Mouse (Mus musculus) testis, adult 2 months (tissue): ENCODE results near the gene Cog1.

Experiments used
- CTCF ChIP-seq: fragments of 200-500 bp; IDR thresholded peaks from 2 replicates; pipeline ENCODE4 v1.5.1; 2012; ENCODE audit warnings: low read depth, mild to moderate bottlenecking, inconsistent platforms, low read length, moderate library complexity; ENCODE audit not compliant: control insufficient read depth, insufficient read depth, insufficient replicate concordance
- POLR2A ChIP-seq: fragments of 200-500 bp; IDR thresholded peaks from 2 replicates; pipeline ENCODE4 v1.6.1; 2012; ENCODE audit warnings: low read depth, mild to moderate bottlenecking, inconsistent platforms, low read length, moderate library complexity; ENCODE audit not compliant: control insufficient read depth

DNA sequence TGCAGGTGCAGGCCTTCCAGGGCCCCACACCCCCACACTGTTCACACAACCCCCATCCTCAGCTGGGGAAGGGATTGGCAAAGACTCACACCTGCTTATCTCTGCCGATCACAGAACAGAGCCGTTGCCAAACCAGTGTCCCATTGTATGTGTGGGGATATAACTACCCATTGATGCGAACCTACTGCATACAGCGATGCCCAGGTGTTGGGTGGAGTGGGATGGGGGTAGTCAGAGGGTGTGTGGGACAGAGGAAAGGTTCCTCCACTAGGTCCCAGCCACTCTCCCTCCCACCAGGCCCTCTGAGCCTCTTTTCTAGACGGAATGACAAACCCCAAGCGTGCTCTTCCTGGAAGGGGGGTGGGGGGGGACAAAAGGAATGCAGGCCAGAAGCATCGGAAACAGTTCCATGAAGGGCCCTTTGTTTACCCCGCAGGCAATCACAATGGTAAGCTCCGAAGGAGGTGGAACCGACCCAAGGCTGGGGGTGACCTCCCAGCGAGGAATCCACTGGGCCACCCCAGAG, 60.8 kb downstream of the Cog1 start, which contains the start of gene Cpsf4l:
- TF ChIP-seq CTCF (no peak), POLR2A (no peak)
